Mouse (Mus musculus) adrenal gland, adult 18-20 months (tissue): Measurements from ENCODE around the gene Cebpe. TPM values are rescaled to one million over a fixed set of nuclear protein-coding genes. Genes with fewer than 3 reads are reported as not detected.
A peak's percentile ranks its signal among the peaks of the same experiment; 100 is the strongest.

Experiments used
- DNase-seq, 2 experiments: peaks; one replicate each; pipeline ENCODE4 v3.0.0; 2021 to 2022; ENCODE audit warnings: low spot score in 2 of 2
- total RNA-seq, 2 experiments: library from RNA; stranded (reverse); gene quantifications; 1 replicate in 1 of 2; 2 replicates in 1 of 2; pipeline ENCODE4 v1.2.3; 2021

Gene Cebpe
- total RNA-seq, 2 experiments from 2014 or later: 0.23 TPM; not detected in 1

GRCm38 (mm10) chr14:54724049-54724448, 12.1 kb upstream of the Cebpe start:
- DNase-seq: no peak

- no peak for DNase-seq
These were observed 9.7 kb upstream of the Cebpe start for GRCm38 (mm10) chr14:54721711-54722110.

GRCm38 (mm10) chr14:54720654-54721350, 8.8 kb upstream of the Cebpe start:
- no peak for DNase-seq

GRCm38 (mm10) chr14:54720041-54720440, 8.1 kb upstream of the Cebpe start:
- no peak for DNase-seq

GRCm38 (mm10) chr14:54715402-54715801, 3.4 kb upstream of the Cebpe start:
- no peak for DNase-seq

GRCm38 (mm10) chr14:54714617-54715081, 2.7 kb upstream of the Cebpe start:
- no peak for DNase-seq

GRCm38 (mm10) chr14:54714121-54714520, 2.1 kb upstream of the Cebpe start:
- DNase-seq: peak; percentile 52 to 67

- no peak for DNase-seq
These were observed 887 bp upstream of the Cebpe start for GRCm38 (mm10) chr14:54712861-54713260.

GRCm38 (mm10) chr14:54709054-54709453, 2.9 kb downstream of the Cebpe start:
- no peak for DNase-seq

GRCm38 (mm10) chr14:54706589-54707320, 5.2 kb downstream of the Cebpe start:
- DNase-seq: no peak

- DNase-seq: no peak
These were observed 6.1 kb downstream of the Cebpe start for GRCm38 (mm10) chr14:54705844-54706243.

- DNase-seq: no peak
These were observed 8.8 kb downstream of the Cebpe start for GRCm38 (mm10) chr14:54703207-54703606.

- DNase-seq: peak; percentile 81 to 84
These were observed 10.7 kb downstream of the Cebpe start for GRCm38 (mm10) chr14:54701298-54701697.

- DNase-seq: no peak
These were observed 12.4 kb downstream of the Cebpe start for GRCm38 (mm10) chr14:54699586-54699985.

GRCm38 (mm10) chr14:54698733-54699132, 13.2 kb downstream of the Cebpe start, which contains the start of gene Gm29776:
Gm29776 (minus strand) TSS chr14:54698833.
- DNase-seq: no peak

- no peak for DNase-seq
These were observed 15.2 kb downstream of the Cebpe start for GRCm38 (mm10) chr14:54696752-54697151.

GRCm38 (mm10) chr14:54695042-54695441, 16.9 kb downstream of the Cebpe start:
- no peak for DNase-seq

GRCm38 (mm10) chr14:54687251-54687650, 24.7 kb downstream of the Cebpe start:
- DNase-seq: no peak

- DNase-seq: peak; percentile 100
These were observed 25.3 kb downstream of the Cebpe start, which contains the start of gene Acin1 for GRCm38 (mm10) chr14:54686522-54687143. Acin1 (minus strand) TSS chr14:54686931.

GRCm38 (mm10) chr14:54686063-54686521, 25.9 kb downstream of the Cebpe start, which contains the start of gene 1700123O20Rik:
1700123O20Rik (plus strand) TSS chr14:54686216.
- DNase-seq: no peak

- no peak for DNase-seq
These were observed 26.5 kb downstream of the Cebpe start for GRCm38 (mm10) chr14:54685471-54685870.

- DNase-seq: no peak
These were observed 29.6 kb downstream of the Cebpe start for GRCm38 (mm10) chr14:54682396-54682795.
